Mouse (Mus musculus) testis, adult 2 months (tissue): ENCODE results near the gene Tex48.

Experiments
- CTCF ChIP-seq: fragments of 200-500 bp; IDR thresholded peaks from 2 replicates; pipeline ENCODE4 v1.5.1; 2012; ENCODE audit warnings: low read depth, mild to moderate bottlenecking, inconsistent platforms, low read length, moderate library complexity; ENCODE audit not compliant: control insufficient read depth, insufficient read depth, insufficient replicate concordance
- POLR2A ChIP-seq: fragments of 200-500 bp; IDR thresholded peaks from 2 replicates; pipeline ENCODE4 v1.6.1; 2012; ENCODE audit warnings: low read depth, mild to moderate bottlenecking, inconsistent platforms, low read length, moderate library complexity; ENCODE audit not compliant: control insufficient read depth

GRCm38 (mm10) chr4:63569322-63569721 is 52.9 kb downstream of the Tex48 start:
- TF ChIP-seq CTCF, result no peak
- no peak for TF ChIP-seq POLR2A
